Comparison of ENCODE assay signal across 9 mouse cellular contexts in the genomic region with DNA sequence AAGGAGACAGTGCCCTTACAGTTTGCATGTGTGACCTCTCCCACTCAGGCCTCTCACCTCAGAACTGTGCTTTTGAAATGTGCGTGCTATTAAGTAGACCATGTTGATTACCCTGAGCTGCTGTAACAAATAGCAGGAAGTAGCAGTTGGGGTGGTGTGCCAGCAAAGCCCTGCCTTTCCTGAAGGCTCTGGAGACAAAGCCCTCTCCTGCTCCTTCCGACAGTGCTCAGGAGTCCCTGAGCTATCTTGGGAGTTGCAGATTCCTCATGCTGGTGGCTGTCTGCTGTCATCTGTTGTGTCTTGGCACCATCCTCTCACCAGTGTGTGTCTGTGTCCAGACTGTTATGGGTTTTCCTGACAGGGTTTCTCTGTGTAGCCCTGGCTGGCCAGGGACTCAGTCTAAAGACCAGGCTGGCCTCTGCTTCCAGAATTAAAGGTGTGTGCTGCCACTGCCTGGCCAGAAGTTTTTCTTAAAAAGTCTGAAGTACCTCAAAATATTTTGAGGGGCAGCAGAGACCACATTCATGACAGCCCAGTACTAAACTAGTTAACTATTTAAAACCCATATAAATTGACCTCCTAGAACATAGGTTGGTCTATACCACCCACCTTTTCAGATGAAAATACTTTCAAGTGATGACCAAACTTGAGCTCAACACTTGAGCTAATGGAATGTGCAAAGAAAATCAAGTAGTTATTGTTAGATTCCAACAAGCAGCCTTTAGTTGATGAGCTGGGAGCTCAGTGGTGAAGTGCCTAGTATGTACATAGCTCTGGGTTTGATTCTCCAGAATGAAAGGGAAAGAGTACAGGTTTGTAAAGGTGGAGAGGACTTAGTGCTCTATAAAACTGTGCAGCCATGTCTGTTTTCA.
DNase-seq lines count a peak whose midpoint lies in the region; ATAC-seq lines count a peak whose summit lies in the region.
"Had no signal": no experiment of that assay in that cellular context is flagged by ENCODE, and none has a peak within 500 bp of the region (broad histone marks: within the 10 kb centered on the region; RNA-seq: fewer than 3 reads in every experiment).

No protein-coding gene starts in this region.

- H3K4me3 ChIP-seq in forebrain, embryonic 12.5 days (replicated peaks) = no peak overlapping the region
- no peak overlapping the region for H3K4me3 ChIP-seq in forebrain, embryonic 13.5 days
- H3K4me3 ChIP-seq in brown adipose tissue, adult 24 weeks (ENCODE audit: insufficient read depth, low read depth, low read length) = no peak overlapping the region
- H3K4me3 ChIP-seq in heart, embryonic 12.5 days = no peak overlapping the region
- no peak overlapping the region for H3K4me3 ChIP-seq in limb, embryonic 11.5 days (ENCODE audit: low read depth, low read length)

- no peak for DNase-seq in limb, embryonic 11.5 days (ENCODE audit: low spot score)
- DNase-seq in thymus, postnatal 10 days (ENCODE audit: low spot score in 2 of 2) = no peak
- DNase-seq in gastrocnemius, adult 8-10 months (ENCODE audit: low spot score in 2 of 2) = no peak
- no peak for DNase-seq in ovary, postnatal 14 days (ENCODE audit: low spot score)
- DNase-seq: left cerebral cortex, postnatal 4 days had no signal

- H3K4me2 ChIP-seq in forebrain, embryonic 12.5 days = no peak overlapping the region
- no peak overlapping the region for H3K4me2 ChIP-seq in forebrain, embryonic 13.5 days
- no peak overlapping the region for H3K4me2 ChIP-seq in heart, embryonic 12.5 days
- no peak overlapping the region for H3K4me2 ChIP-seq in limb, embryonic 11.5 days (ENCODE audit: low read depth, severe bottlenecking)

- H3K27ac ChIP-seq in forebrain, embryonic 12.5 days = 0 out of 2 replicates have a peak overlapping the region, but pooled peaks have one; percentile 9
- no peak overlapping the region for H3K27ac ChIP-seq in forebrain, embryonic 13.5 days
- peak overlapping the region; percentile 41; the same call in 1 of the 2 replicates for H3K27ac ChIP-seq in brown adipose tissue, adult 24 weeks (replicated peaks; ENCODE audit: low read depth, low read length)
- H3K27ac ChIP-seq in heart, embryonic 12.5 days (ENCODE audit: poor library complexity, severe bottlenecking) = peak overlapping the region; percentile 44
- H3K27ac ChIP-seq in limb, embryonic 11.5 days (replicated peaks; ENCODE audit: low read depth, low read length) = peak overlapping the region; percentile 57; the same call in 1 of the 2 replicates

- peaks cover 17% of the 10 kb centered on the region for H3K36me3 ChIP-seq in forebrain, embryonic 12.5 days (replicated peaks)
- H3K36me3 ChIP-seq in forebrain, embryonic 13.5 days (ENCODE audit: poor library complexity, severe bottlenecking) = peaks cover 23% of the 10 kb centered on the region
- H3K36me3 ChIP-seq in heart, embryonic 12.5 days = peaks cover 10% of the 10 kb centered on the region; the same call in 1 of the 2 replicates
- no peaks in the 10 kb centered on the region; the same call in none of the 2 replicates for H3K36me3 ChIP-seq in limb, embryonic 11.5 days (ENCODE audit: control insufficient read depth, insufficient read depth, low read length)

- H3K4me1 ChIP-seq in forebrain, embryonic 12.5 days = no peaks in the 10 kb centered on the region
- H3K4me1 ChIP-seq in forebrain, embryonic 13.5 days = 0 out of 2 replicates have a peak, but pooled peaks cover 6% of the 10 kb centered on the region
- H3K4me1 ChIP-seq in brown adipose tissue, adult 24 weeks (ENCODE audit: control insufficient read depth, insufficient read depth, insufficient read length, low read length) = no peaks in the 10 kb centered on the region
- H3K4me1 ChIP-seq in heart, embryonic 12.5 days (replicated peaks) = peaks cover 36% of the 10 kb centered on the region
- peaks cover 3% of the 10 kb centered on the region; the same call in 1 of the 2 replicates for H3K4me1 ChIP-seq in limb, embryonic 11.5 days (ENCODE audit: control insufficient read depth, insufficient read depth, low read length)

- 77% methylated on average over 2 of the region's 2 CpGs for whole genome bisulfite sequencing in forebrain, embryonic 12.5 days
- WGBS in forebrain, embryonic 13.5 days = 89% methylated on average over 2 of the region's 2 CpGs
- 30% methylated on average over 2 of the region's 2 CpGs for WGBS in heart, embryonic 12.5 days
- 54% methylated on average over 2 of the region's 2 CpGs for WGBS in limb, embryonic 11.5 days

- ATAC-seq in forebrain, embryonic 12.5 days (ENCODE audit: low FRiP score) = no peak
- ATAC-seq in forebrain, embryonic 13.5 days = no peak
- peak; percentile 42 for ATAC-seq in heart, embryonic 12.5 days (ENCODE audit: insufficient number of reproducible peaks, low FRiP score)
- no peak for ATAC-seq in limb, embryonic 11.5 days (ENCODE audit: insufficient number of reproducible peaks, low FRiP score, low TSS enrichment, low read depth)

- no peaks in the 10 kb centered on the region for H3K9me3 ChIP-seq in forebrain, embryonic 12.5 days
- no peaks in the 10 kb centered on the region for H3K9me3 ChIP-seq in forebrain, embryonic 13.5 days (replicated peaks)
- H3K9me3 ChIP-seq in heart, embryonic 12.5 days (replicated peaks) = no peaks in the 10 kb centered on the region
- H3K9me3 ChIP-seq in limb, embryonic 11.5 days (ENCODE audit: control insufficient read depth, low read length) = no peaks in the 10 kb centered on the region

- H3K9ac ChIP-seq in forebrain, embryonic 12.5 days = no peak overlapping the region
- H3K9ac ChIP-seq in forebrain, embryonic 13.5 days = no peak overlapping the region
- H3K9ac ChIP-seq in heart, embryonic 12.5 days = no peak overlapping the region
- no peak overlapping the region for H3K9ac ChIP-seq in limb, embryonic 11.5 days (ENCODE audit: low read length)

- no peaks in the 10 kb centered on the region for H3K27me3 ChIP-seq in forebrain, embryonic 12.5 days
- no peaks in the 10 kb centered on the region for H3K27me3 ChIP-seq in forebrain, embryonic 13.5 days
- no peaks in the 10 kb centered on the region for H3K27me3 ChIP-seq in heart, embryonic 12.5 days (replicated peaks)
- no peaks in the 10 kb centered on the region for H3K27me3 ChIP-seq in limb, embryonic 11.5 days (ENCODE audit: control insufficient read depth, insufficient read depth, low read length)
